Mouse (Mus musculus): Measurements from ENCODE around the gene Ccdc106. TPM values are rescaled to one million over a fixed set of nuclear protein-coding genes. Genes with fewer than 3 reads are reported as not detected.
A peak's percentile ranks its signal among the peaks of the same experiment; 100 is the strongest.

Gene Ccdc106
- 23.2 and 25.5 TPM in 2 replicates for polyA plus RNA-seq (2014; fragmentation: Nextera tagmentation; extraction: Ambion mirVana)

DNA sequence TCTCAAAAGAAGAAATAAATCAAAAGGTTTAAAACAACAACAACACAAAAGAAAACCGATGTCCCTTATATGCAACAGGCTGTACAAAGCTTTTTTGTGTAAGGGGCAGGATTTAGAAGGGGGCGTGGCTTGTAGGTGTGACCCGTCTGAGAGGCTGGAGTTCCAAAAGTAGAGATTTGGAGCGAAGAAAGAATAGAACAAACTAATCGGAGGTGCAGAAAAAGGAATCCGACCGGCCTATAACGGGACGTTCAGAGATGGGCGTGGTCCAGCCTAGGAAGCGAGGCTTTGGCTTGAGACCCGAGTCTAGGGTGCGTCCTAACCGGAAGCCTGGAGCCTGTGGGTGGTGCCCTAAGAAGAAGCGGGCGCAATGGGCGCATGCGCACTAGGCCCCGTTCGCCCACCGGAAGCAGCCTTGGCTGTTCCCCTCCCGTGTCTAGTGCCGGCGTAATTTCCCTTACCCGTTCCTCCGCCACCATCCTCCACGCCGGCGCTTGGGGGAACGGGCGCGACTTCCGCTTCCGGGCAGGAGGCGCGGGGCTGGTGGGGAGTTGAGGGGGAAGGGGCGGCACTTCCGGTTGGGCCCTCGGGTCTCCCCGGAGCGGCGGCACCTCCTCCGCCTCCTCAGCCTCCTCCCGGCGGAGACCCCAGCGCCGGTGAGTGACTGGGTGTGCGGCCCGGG is at the start of gene Ccdc106, which contains the start of gene Zfp865:
Gene Ccdc106 (plus strand): TSS at position 554 of the 682 bp plus-strand sequence.
Gene Zfp865 (plus strand): TSS at position 377 of the 682 bp plus-strand sequence.
- peak; percentile 86 for ATAC-seq (ENCODE audit: low FRiP score, low TSS enrichment)
- Histone ChIP-seq H3K4me2 (replicated peaks; ENCODE audit: low read depth, low read length) (peak within 1 kb of the TSS; percentile 66), H3K36me3 (ENCODE audit: control insufficient read depth, insufficient read depth, low read length) (peaks cover 34% of the 10 kb centered on the region), H3K9me3 (ENCODE audit: control insufficient read depth, low read length) (no peaks in the 10 kb centered on the region), H3K9ac (ENCODE audit: low read depth, low read length) (peak within 1 kb of the TSS; percentile 82), H3K4me1 (ENCODE audit: control insufficient read depth, insufficient read depth, low read length) (peaks cover 4% of the 10 kb centered on the region; the same call in 1 of the 2 replicates), H3K27me3 (ENCODE audit: control insufficient read depth, insufficient read depth, low read length) (no peaks in the 10 kb centered on the region), H3K4me3 (ENCODE audit: low read length) (peak within 1 kb of the TSS; percentile 88), H3K27ac (ENCODE audit: low read depth, low read length) (peak within 1 kb of the TSS; percentile 96)
- WGBS: under 1% methylated on average over 47 of the region's 49 CpGs

DNA sequence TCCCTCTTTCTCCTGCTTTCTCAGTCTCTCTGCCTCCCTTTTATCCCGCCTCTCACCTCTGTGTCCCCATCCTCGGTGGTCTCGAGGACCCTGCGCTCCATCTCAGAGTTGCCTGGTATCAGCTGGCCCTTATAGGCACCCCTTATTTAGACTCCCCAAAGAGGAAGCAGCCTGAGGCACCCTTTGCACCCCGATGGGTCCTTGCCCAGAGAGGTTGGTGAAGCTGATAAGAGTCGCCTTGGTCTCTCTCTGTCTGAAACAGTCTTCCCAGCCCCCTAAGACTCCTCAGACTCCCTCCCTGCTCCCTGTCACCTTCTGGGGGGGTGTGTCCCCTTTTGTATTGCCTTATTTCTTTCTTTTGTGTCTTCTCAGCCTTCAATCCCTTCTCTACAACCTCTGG is 49.3 kb upstream of the Ccdc106 start, which contains the start of gene Sbk3:
Gene Sbk3 (minus strand): TSS at position 101 of the 400 bp plus-strand sequence.
- Histone ChIP-seq H3K4me3 (ENCODE audit: low read length) (no peak within 1 kb of the TSS), H3K4me1 (ENCODE audit: control insufficient read depth, insufficient read depth, low read length) (no peaks in the 10 kb centered on the region), H3K9ac (ENCODE audit: low read depth, low read length) (no peak within 1 kb of the TSS), H3K36me3 (ENCODE audit: control insufficient read depth, insufficient read depth, low read length) (no peaks in the 10 kb centered on the region), H3K9me3 (ENCODE audit: control insufficient read depth, low read length) (no peaks in the 10 kb centered on the region), H3K4me2 (replicated peaks; ENCODE audit: low read depth, low read length) (no peak within 1 kb of the TSS), H3K27ac (ENCODE audit: low read depth, low read length) (no peak within 1 kb of the TSS), H3K27me3 (ENCODE audit: control insufficient read depth, insufficient read depth, low read length) (no peaks in the 10 kb centered on the region; the same call in 1 of the 2 replicates)
- WGBS: 52% methylated on average over 6 of the region's 6 CpGs
- ATAC-seq (ENCODE audit: low FRiP score, low TSS enrichment): no peak

DNA sequence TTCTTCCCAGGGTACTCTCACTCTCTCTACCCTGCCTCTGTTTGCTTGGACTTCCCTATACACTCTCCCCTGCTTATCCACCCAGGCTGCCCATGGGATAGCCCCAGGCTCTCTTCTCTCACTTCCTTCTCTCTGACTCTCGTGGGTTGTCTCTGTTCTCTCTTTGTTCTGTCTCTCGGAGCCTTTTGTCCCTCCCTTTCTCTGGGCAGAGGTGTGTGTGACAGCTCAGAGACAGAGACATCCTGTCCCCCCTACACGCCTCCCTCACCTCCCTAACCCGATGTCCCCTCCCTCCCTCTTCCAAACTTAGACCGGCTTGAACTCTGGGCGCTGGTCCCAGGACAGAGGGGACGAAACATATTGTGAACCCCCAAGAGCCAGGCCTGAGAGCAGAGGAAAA is 48.6 kb upstream of the Ccdc106 start:
- no peaks in the 10 kb centered on the region for H3K4me1 ChIP-seq (ENCODE audit: control insufficient read depth, insufficient read depth, low read length)

DNA sequence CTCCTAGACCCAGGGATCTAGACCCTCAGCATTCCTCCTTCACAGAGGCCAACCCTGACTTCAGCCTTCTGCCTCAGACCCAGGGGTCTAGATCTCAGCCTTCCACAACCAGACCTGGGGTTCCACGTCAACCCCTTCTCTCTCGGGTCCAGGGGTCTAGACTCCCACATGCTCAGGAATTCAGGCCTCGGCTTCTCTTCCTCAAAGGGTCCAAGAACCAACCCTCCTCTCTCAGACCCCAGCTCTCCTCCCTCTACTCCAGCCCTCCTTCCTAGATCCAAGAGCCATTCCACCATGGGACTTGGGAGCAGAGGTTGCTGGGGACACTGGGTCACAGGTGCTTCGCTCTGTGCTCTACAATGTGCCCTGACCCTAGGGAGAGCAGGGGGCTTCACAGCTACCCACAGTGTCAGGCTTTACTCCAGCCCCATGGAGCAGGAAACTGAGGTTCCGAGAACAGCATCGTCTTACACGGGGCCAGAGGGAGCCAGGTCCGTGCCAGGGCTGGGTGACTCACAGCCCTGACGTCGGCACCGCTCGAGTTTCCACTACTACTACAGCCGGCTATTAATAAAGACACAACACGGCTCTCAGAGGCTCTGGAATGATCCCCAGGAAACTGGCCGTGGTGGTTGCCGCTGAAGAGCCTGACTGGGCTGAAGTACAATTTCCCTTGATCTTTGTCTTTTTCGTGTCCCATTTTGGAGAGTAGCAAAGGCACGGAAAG is 47.9 kb upstream of the Ccdc106 start:
- H3K4me2 ChIP-seq (replicated peaks; ENCODE audit: low read depth, low read length): no peak overlapping the region
- H3K27ac ChIP-seq (ENCODE audit: low read depth, low read length): no peak overlapping the region
- H3K9me3 ChIP-seq (ENCODE audit: control insufficient read depth, low read length): peaks cover 3% of the 10 kb centered on the region; the same call in 1 of the 2 replicates
- no peak overlapping the region for H3K9ac ChIP-seq (ENCODE audit: low read depth, low read length)
- 66% methylated on average over 18 of the region's 18 CpGs for WGBS
- no peaks in the 10 kb centered on the region for H3K27me3 ChIP-seq (ENCODE audit: control insufficient read depth, insufficient read depth, low read length)
- H3K4me1 ChIP-seq (ENCODE audit: control insufficient read depth, insufficient read depth, low read length): no peaks in the 10 kb centered on the region
- no peak overlapping the region for H3K4me3 ChIP-seq (ENCODE audit: low read length)
- no peak for ATAC-seq (ENCODE audit: low FRiP score, low TSS enrichment)
- no peaks in the 10 kb centered on the region for H3K36me3 ChIP-seq (ENCODE audit: control insufficient read depth, insufficient read depth, low read length)

More for the DNA sequence above, 48.6 kb upstream of the Ccdc106 start:
- H3K27ac ChIP-seq (ENCODE audit: low read depth, low read length): no peak overlapping the region
- ATAC-seq (ENCODE audit: low FRiP score, low TSS enrichment): no peak
- H3K9ac ChIP-seq (ENCODE audit: low read depth, low read length): no peak overlapping the region
- H3K4me3 ChIP-seq (ENCODE audit: low read length): no peak overlapping the region
- H3K27me3 ChIP-seq (ENCODE audit: control insufficient read depth, insufficient read depth, low read length): no peaks in the 10 kb centered on the region
- no peaks in the 10 kb centered on the region for H3K36me3 ChIP-seq (ENCODE audit: control insufficient read depth, insufficient read depth, low read length)
- 15% methylated on average over 7 of the region's 7 CpGs for WGBS
- peaks cover under 1% of the 10 kb centered on the region; the same call in 1 of the 2 replicates for H3K9me3 ChIP-seq (ENCODE audit: control insufficient read depth, low read length)
- H3K4me2 ChIP-seq (replicated peaks; ENCODE audit: low read depth, low read length): no peak overlapping the region

DNA sequence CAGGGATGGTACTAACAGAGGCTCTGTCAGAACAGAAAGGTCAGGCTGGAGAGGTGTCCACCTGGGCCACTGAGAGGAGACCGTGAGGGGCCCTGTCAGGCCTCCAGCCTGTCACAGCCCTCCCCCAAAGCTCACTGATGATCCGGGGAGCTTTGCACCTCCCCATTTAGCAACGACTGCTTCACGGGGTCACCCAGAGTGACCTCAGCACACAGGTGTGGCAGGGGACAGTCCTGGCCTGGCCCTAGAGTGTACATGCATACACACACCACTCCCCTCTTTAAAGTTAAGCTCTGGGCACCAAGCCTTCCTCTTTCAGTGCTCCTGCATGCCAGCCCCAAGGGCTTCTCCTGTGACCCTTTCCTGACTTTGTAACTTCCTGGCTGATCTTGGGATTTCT is 44.9 kb upstream of the Ccdc106 start:
- no peaks in the 10 kb centered on the region for H3K27me3 ChIP-seq (ENCODE audit: control insufficient read depth, insufficient read depth, low read length)
- peaks cover 3% of the 10 kb centered on the region; the same call in 1 of the 2 replicates for H3K9me3 ChIP-seq (ENCODE audit: control insufficient read depth, low read length)
- no peak for ATAC-seq (ENCODE audit: low FRiP score, low TSS enrichment)
- no peaks in the 10 kb centered on the region for H3K36me3 ChIP-seq (ENCODE audit: control insufficient read depth, insufficient read depth, low read length)
- no peak overlapping the region for H3K27ac ChIP-seq (ENCODE audit: low read depth, low read length)
- WGBS: 47% methylated on average over 4 of the region's 4 CpGs
- H3K4me1 ChIP-seq (ENCODE audit: control insufficient read depth, insufficient read depth, low read length): no peaks in the 10 kb centered on the region
- no peak overlapping the region for H3K9ac ChIP-seq (ENCODE audit: low read depth, low read length)
- H3K4me3 ChIP-seq (ENCODE audit: low read length): no peak overlapping the region
- H3K4me2 ChIP-seq (replicated peaks; ENCODE audit: low read depth, low read length): no peak overlapping the region

DNA sequence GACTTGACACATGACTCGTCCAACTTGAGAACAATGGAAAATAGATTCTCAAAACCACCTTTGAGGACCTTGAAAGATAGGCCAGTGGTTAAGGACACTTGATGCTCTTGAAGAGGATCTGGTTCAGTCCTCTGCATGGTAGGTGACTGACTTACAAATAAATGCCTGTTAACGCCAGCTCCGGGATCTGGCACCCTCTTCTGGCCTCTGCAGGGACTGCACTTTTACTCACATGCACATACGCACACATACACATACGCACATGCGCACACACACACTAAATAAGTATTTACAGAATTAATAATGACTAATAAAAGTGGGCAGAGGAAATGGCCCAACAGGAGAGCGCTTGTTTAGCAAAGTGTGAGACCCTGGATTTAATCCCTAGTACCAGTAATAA is 43.5 kb upstream of the Ccdc106 start:
- Histone ChIP-seq H3K27ac (ENCODE audit: low read depth, low read length) (no peak overlapping the region), H3K4me2 (replicated peaks; ENCODE audit: low read depth, low read length) (no peak overlapping the region), H3K4me1 (ENCODE audit: control insufficient read depth, insufficient read depth, low read length) (no peaks in the 10 kb centered on the region), H3K9me3 (ENCODE audit: control insufficient read depth, low read length) (peaks cover 3% of the 10 kb centered on the region; the same call in 1 of the 2 replicates), H3K9ac (ENCODE audit: low read depth, low read length) (no peak overlapping the region), H3K27me3 (ENCODE audit: control insufficient read depth, insufficient read depth, low read length) (no peaks in the 10 kb centered on the region), H3K4me3 (ENCODE audit: low read length) (no peak overlapping the region), H3K36me3 (ENCODE audit: control insufficient read depth, insufficient read depth, low read length) (no peaks in the 10 kb centered on the region)
- WGBS: 92% methylated on average over 7 of the region's 7 CpGs
- no peak for ATAC-seq (ENCODE audit: low FRiP score, low TSS enrichment)

DNA sequence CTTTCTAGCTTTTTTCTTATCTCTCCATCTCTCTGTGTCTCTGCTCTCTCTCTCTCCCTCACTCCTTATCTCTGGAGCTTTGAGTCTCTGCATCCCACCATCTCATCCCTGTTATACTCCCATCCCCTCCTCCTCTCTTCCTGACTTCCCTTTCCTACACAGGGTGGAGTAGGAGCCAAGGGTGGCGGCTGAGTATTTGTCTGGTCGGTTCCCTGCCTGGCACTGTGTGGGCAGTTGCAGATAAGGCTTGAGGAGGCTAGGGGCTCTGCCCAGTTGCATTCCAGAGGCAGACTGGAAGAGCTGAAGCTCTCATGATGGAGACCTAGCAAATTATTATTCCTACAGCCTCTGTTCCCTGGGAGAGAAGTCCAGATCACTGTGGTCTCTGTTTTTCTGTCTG is 32.1 kb upstream of the Ccdc106 start:
- no peak overlapping the region for H3K27ac ChIP-seq (ENCODE audit: low read depth, low read length)
- no peaks in the 10 kb centered on the region for H3K27me3 ChIP-seq (ENCODE audit: control insufficient read depth, insufficient read depth, low read length)
- ATAC-seq (ENCODE audit: low FRiP score, low TSS enrichment): no peak
- no peaks in the 10 kb centered on the region for H3K4me1 ChIP-seq (ENCODE audit: control insufficient read depth, insufficient read depth, low read length)
- peaks cover 7% of the 10 kb centered on the region; the same call in 1 of the 2 replicates for H3K9me3 ChIP-seq (ENCODE audit: control insufficient read depth, low read length)
- H3K4me2 ChIP-seq (replicated peaks; ENCODE audit: low read depth, low read length): no peak overlapping the region
- WGBS: 64% methylated on average over 2 of the region's 2 CpGs
- H3K36me3 ChIP-seq (ENCODE audit: control insufficient read depth, insufficient read depth, low read length): peaks cover 11% of the 10 kb centered on the region
- H3K9ac ChIP-seq (ENCODE audit: low read depth, low read length): no peak overlapping the region
- H3K4me3 ChIP-seq (ENCODE audit: low read length): no peak overlapping the region

DNA sequence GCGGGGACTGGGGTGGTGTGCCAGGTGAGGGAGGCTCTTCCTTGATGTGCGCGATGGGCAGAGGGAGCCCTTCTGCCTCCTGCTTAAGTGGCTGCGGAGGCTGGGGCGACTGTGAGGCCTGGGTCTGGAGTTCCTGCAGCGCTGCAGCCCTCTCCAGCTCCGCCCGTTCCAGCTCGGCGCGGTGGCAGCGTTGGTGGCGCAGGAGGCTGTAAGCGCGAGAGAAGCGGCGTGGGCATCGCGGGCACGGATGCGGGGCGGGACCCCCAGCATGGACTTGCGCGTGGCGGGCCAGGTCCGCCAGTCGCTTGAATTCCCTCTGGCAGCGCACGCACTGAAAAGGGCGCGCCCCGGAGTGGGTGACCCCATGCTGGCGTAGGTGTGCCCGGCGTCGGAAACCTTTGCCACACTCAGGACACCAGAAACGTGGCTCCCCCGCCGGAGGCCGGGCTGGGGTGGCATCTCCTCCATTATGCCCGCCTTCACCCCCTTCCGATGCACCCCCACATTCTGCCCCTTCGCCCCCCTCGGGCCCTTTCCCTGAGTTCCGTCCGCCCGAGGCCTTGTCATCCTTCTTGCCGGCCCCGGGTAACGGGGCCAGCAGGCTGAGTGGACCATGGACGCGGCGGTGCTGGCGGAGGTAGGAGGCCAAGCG is 26.9 kb upstream of the Ccdc106 start:
- peaks cover 17% of the 10 kb centered on the region for H3K9me3 ChIP-seq (ENCODE audit: control insufficient read depth, low read length)
- no peak overlapping the region for H3K27ac ChIP-seq (ENCODE audit: low read depth, low read length)
- 41% methylated on average over 53 of the region's 55 CpGs for WGBS
- H3K4me1 ChIP-seq (ENCODE audit: control insufficient read depth, insufficient read depth, low read length): peaks cover 13% of the 10 kb centered on the region; the same call in 1 of the 2 replicates
- peaks cover 8% of the 10 kb centered on the region; the same call in 1 of the 2 replicates for H3K27me3 ChIP-seq (ENCODE audit: control insufficient read depth, insufficient read depth, low read length)
- H3K4me2 ChIP-seq (replicated peaks; ENCODE audit: low read depth, low read length): no peak overlapping the region
- H3K9ac ChIP-seq (ENCODE audit: low read depth, low read length): peak overlapping the region; percentile 18; the same call in 1 of the 2 replicates
- H3K36me3 ChIP-seq (ENCODE audit: control insufficient read depth, insufficient read depth, low read length): peaks cover 19% of the 10 kb centered on the region
- H3K4me3 ChIP-seq (ENCODE audit: low read length): no peak overlapping the region
- no peak for ATAC-seq (ENCODE audit: low FRiP score, low TSS enrichment)

All from kidney, embryonic 14.5 days (tissue).